Mouse (Mus musculus) cortical plate, adult 2 months (tissue): ENCODE data around the gene Egfl7.

Source experiments
- CTCF ChIP-seq: fragments of 200-500 bp; IDR thresholded peaks from 2 replicates; pipeline ENCODE4 v1.5.1; 2011; ENCODE audit warnings: mild to moderate bottlenecking, control low read depth, low read length; ENCODE audit not compliant: insufficient read depth; ENCODE audit errors: extremely low read depth
- POLR2A ChIP-seq: fragments of 200-500 bp; IDR thresholded peaks from 2 replicates; pipeline ENCODE4 v1.6.1; 2011; ENCODE audit warnings: mild to moderate bottlenecking, low read length, control low read depth; ENCODE audit not compliant: insufficient read depth; ENCODE audit errors: extremely low read depth

DNA sequence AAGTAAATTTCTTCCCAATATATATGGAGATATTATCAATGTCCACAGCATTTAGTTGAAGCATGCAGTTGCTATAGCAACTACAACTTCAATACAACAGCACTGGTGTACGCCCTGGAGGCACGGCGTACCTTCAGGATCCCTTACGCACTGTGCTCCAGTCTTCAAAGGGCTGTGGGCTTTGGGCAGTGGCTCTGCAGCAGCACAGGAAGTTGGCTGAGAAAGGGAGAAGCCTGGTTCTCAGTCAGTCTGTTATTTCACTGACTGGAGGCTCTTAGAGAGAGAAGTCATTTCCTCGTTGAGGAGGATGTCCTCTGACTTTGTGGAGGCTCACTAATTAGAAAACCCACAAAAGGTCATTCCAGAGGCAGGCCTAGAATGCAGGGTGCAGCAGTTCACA lies 43.2 kb downstream of the Egfl7 start:
- TF ChIP-seq POLR2A (no peak), CTCF (no peak)
